Mouse (Mus musculus): ENCODE measurements around the gene Ncdn.

DNA sequence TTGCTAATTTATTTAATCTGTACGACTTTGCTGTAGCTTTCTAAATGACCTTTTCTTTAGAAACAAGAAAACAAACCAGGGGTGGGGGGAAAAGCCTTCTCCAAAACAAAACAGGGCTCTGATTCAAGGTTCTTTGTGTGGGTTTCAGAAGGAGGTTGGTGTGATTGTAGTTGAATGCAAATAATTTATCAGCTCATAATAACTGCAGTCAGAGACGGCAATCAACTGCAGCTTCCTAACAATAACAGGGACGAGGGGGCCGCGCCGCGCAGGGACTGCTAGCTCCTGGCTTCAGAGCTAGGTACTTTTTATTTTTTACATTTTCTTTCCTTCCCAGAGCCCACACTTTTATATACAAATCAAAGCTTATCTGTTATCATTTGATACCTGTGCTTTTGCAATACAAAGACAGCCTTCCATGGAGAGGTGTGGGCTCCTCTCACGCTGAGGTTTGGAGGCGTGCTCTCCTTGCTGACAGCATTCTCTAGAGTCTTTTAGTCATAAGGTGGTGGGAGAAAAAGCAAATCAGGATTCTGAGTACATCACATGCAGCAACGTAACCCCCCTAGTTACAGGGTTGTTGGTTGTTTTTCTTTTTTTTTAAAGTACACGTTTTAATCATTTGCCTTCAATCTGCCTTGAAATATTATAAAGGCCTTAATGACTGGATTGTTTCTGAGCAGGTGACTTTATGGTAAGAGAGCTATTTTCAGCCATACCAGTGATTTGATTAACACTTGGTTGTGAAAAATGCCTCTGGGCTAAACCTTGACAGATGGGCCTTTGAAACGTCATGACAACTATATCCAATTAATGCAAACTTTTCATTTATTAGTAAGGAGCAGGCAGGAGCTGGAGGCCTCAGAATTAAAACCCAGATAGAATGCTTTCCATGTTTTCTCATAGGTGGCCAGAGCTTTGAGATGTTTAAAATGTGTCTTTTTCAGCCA lies 26.9 kb upstream of the Ncdn start:
- TF ChIP-seq MAFK (IDR thresholded peaks at IDR 0.05; ENCODE audit: insufficient read depth, low read depth, low read length) (no peak), CHD2 (IDR thresholded peaks at IDR 0.05; ENCODE audit: low read depth, low read length) (no peak), HCFC1 (IDR thresholded peaks at IDR 0.05; ENCODE audit: borderline replicate concordance, insufficient read depth, low read length) (no peak), ZNF384 (IDR thresholded peaks at IDR 0.05; ENCODE audit: low read depth, low read length) (no peak), ZC3H11A (IDR thresholded peaks at IDR 0.05; ENCODE audit: borderline replicate concordance, low read depth, low read length) (no peak)

Measured in ES-E14 (cell line).